Mouse (Mus musculus) kidney, postnatal 0 days (tissue): Measurements from ENCODE around the gene Cry2. TPM values are rescaled to one million over a fixed set of nuclear protein-coding genes. Genes with fewer than 3 reads are reported as not detected.

Source experiments
- ATAC-seq: fragments of 200-750 bp; cut with Nextera tagmentation; replicated peaks from 2 replicates; pipeline ENCODE4 v1.8.0; 2017; ENCODE audit warnings: low read depth, moderate number of reproducible peaks, moderate TSS enrichment, moderate library complexity; ENCODE audit not compliant: low FRiP score
- DNase-seq: peaks from one replicate; pipeline ENCODE4 v3.0.0-alpha.2; 2016; ENCODE audit warnings: low spot score
- H3K27ac ChIP-seq: fragments of 300-500 bp; sonication (generic); 2 replicates; pipeline ENCODE4 v1.5.1; 2014; ENCODE audit warnings: mild to moderate bottlenecking
- H3K27me3 ChIP-seq: fragments of 300-500 bp; sonication (generic); 2 replicates; pipeline ENCODE4 v1.6.1; 2014; ENCODE audit warnings: low read length, mixed read lengths; ENCODE audit not compliant: insufficient read depth
- H3K36me3 ChIP-seq: fragments of 300-500 bp; sonication (generic); 2 replicates; pipeline ENCODE4 v1.6.1; 2014; ENCODE audit warnings: low read length, mixed read lengths; ENCODE audit not compliant: insufficient read depth
- H3K4me1 ChIP-seq: fragments of 300-500 bp; sonication (generic); replicated peaks from 2 replicates; pipeline ENCODE4 v1.6.1; 2014; ENCODE audit warnings: antibody characterized with exemption, low read length, mixed read lengths; ENCODE audit not compliant: insufficient read depth
- H3K4me2 ChIP-seq: fragments of 300-500 bp; sonication (generic); 2 replicates; pipeline ENCODE4 v1.6.1; 2014; ENCODE audit warnings: mild to moderate bottlenecking, low read length, moderate library complexity, mixed read lengths
- H3K4me3 ChIP-seq: fragments of 300-500 bp; sonication (generic); replicated peaks from 2 replicates; pipeline ENCODE4 v1.5.1; 2014; ENCODE audit warnings: low read depth, low read length
- H3K9ac ChIP-seq: fragments of 300-500 bp; sonication (generic); 2 replicates; pipeline ENCODE4 v1.6.1; 2014; ENCODE audit warnings: low read depth, low read length
- H3K9me3 ChIP-seq: fragments of 300-500 bp; sonication (generic); replicated peaks from 2 replicates; pipeline ENCODE4 v1.6.1; 2016; ENCODE audit warnings: low read length, inconsistent platforms, mixed read lengths
- CTCF ChIP-seq: IDR thresholded peaks from 2 replicates; pipeline ENCODE4 v1.5.1; 2016; ENCODE audit warnings: antibody characterized with exemption, low read depth, mild to moderate bottlenecking, moderate library complexity
- WGBS: fragments of 180-500 bp; shearing (Covaris S2); extraction: QIAGEN DNeasy Blood & Tissue Kit; methylation state at CpG from one replicate; pipeline ENCODE4 v1.1.7; 2014; 5-methylcytosine and 5-hydroxymethylcytosine counted together
- polyA plus RNA-seq: library from polyadenylated mRNA; unstranded; fragments of >200 nt; fragmentation: Nextera tagmentation; extraction: Ambion mirVana; gene quantifications from 2 replicates; pipeline ENCODE4 v1.2.1, GENCODE M21; 2015

Gene Cry2
- polyA plus RNA-seq, 1 experiment from 2014 or later: 10.1 TPM

DNA sequence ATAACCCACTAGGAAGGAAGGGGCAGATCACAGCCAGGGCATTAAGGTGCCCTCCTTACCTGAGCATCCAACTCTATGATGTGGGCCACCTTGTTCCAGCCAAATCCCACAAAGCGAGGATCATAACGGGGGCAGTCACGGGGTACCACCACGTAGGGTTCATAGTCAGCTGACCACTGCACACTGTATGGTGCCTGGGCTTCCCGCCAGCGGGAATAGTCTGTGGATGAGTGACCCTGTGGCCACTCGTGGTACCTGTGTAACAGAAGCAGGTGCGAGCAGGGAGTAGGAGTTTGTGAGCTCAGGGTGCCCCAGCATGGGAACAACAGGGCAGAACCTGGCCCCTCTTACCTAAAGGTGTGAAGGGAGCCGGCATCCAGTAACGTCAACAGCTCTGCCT, 68.3 kb downstream of the Cry2 start:
- Histone ChIP-seq H3K27ac (no peak overlapping the region), H3K36me3 (peaks cover 33% of the 10 kb centered on the region; the same call in 1 of the 2 replicates), H3K4me2 (no peak overlapping the region), H3K4me1 (no peaks in the 10 kb centered on the region), H3K4me3 (no peak overlapping the region), H3K9ac (no peak overlapping the region), H3K27me3 (no peaks in the 10 kb centered on the region), H3K9me3 (no peaks in the 10 kb centered on the region)
- DNase-seq: no peak
- 90% methylated on average over 10 of the region's 10 CpGs for WGBS
- no peak for ATAC-seq
- TF ChIP-seq CTCF: no peak

DNA sequence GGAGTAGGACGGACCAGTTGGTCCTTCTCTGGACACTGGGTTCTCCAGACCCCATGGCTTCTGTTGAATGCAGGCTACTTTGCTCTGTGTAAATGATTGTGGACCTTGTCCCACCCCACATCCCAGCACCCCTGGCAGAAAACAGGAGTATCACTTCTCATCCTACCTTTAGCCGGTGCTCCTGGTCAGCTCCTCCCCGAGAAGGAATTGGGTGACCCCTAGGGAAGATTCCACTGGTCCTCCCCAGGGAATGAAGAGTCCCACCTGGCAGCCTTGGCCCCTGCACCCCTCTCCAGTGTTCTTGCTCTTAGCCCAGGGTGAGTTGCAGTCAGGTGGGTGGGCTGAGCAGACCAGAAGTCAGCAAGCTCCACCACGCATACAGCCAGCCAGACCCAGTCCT, 69.8 kb downstream of the Cry2 start:
- TF ChIP-seq CTCF: no peak
- peaks cover 39% of the 10 kb centered on the region; the same call in 1 of the 2 replicates for H3K36me3 ChIP-seq
- ATAC-seq: no peak

DNA sequence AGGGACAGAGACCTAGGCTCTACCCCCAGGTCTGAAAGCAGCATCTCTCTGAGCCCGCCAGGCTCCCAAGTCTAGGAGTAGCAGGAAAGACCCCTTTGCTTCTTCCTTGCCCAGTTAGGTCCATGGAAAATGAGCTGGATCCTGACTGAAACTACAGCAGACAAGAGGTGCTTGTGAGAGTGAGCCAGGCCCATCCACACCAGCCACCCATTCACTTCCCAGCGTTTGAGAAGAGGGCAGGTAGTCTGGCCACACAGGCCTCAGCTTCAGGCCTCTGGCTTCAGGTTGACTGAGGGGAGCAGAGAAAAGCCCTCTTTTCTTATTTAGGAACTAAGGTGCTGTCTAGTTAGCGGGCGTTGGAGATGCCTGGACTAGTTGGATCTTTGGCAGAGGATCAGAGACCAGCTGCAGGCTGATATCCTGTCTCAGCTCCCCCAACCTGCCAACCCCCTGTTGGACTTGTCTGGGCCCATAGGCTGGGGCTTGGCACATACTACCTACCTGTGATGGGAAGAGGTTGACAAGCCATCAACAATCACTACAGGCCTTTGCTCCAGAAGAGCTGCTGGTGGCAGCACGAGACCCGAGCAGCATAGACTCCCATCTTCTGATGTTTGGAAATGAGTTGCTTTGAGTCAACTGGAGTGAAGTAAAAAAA, 71.1 kb downstream of the Cry2 start:
- H3K36me3 ChIP-seq: peaks cover 49% of the 10 kb centered on the region
- WGBS: 89% methylated on average over 6 of the region's 6 CpGs
- no peak overlapping the region for H3K4me2 ChIP-seq
- no peak overlapping the region for H3K9ac ChIP-seq
- no peaks in the 10 kb centered on the region for H3K27me3 ChIP-seq
- no peak overlapping the region for H3K4me3 ChIP-seq
- no peak for DNase-seq
- ATAC-seq: no peak
- no peaks in the 10 kb centered on the region for H3K9me3 ChIP-seq
- TF ChIP-seq CTCF: no peak
- H3K4me1 ChIP-seq: no peaks in the 10 kb centered on the region
- H3K27ac ChIP-seq: no peak overlapping the region

More for the DNA sequence above, 69.8 kb downstream of the Cry2 start:
- Histone ChIP-seq H3K27ac (no peak overlapping the region), H3K4me1 (no peaks in the 10 kb centered on the region), H3K4me3 (no peak overlapping the region), H3K9me3 (no peaks in the 10 kb centered on the region), H3K27me3 (no peaks in the 10 kb centered on the region), H3K9ac (no peak overlapping the region), H3K4me2 (no peak overlapping the region)
- 86% methylated on average over 4 of the region's 4 CpGs for WGBS
- no peak for DNase-seq

DNA sequence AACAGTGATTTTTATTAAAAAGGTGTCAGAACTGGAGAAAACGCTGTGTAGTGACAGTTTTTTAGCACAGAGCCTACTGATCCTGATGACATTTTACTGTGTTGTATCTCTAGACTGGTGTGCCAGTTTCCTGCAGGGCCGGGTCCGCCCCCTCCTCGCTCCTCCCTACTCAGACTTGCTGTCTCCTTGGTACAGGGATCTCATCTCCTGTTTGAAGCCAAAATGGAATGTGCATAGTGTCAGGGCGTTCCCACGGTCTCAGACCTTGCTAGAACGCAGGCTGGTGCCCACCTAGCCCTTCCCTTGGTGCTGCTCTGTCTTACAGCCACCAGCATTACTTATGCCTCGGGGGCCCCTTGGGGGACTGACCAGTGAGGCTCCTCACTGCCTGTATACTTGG, 72.0 kb downstream of the Cry2 start:
- Histone ChIP-seq H3K27ac (no peak overlapping the region), H3K9ac (no peak overlapping the region), H3K4me1 (no peaks in the 10 kb centered on the region), H3K4me2 (no peak overlapping the region), H3K4me3 (no peak overlapping the region), H3K27me3 (no peaks in the 10 kb centered on the region), H3K9me3 (no peaks in the 10 kb centered on the region), H3K36me3 (peaks cover 54% of the 10 kb centered on the region)
- no peak for DNase-seq
- no peak for ATAC-seq
- 74% methylated on average over 8 of the region's 8 CpGs for WGBS
- no peak for TF ChIP-seq CTCF

DNA sequence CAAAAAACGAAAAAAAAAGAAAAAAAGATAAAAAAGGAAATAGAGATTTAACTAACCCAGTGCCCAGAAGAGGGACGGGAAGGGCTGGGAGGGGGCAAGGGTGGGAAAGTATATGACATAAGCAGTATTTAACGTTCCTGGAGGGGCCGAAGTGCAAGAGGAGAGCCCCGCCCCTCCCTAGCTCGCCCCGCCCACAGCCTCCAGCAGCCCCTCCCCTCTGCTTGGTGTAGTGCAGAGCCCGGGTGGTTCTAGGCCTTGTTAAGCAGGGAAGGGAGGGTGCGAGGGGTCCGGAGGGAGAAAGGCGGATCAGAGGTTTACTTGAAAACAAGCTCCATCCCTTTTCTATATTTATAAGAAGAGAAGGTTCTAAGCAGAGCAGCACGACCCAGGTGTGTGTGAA, 73.0 kb downstream of the Cry2 start:
- TF ChIP-seq CTCF: no peak
- no peak overlapping the region for H3K9ac ChIP-seq
- H3K9me3 ChIP-seq: no peaks in the 10 kb centered on the region
- DNase-seq: peak; percentile 48
- H3K4me1 ChIP-seq: no peaks in the 10 kb centered on the region
- ATAC-seq: peak; percentile 68
- no peaks in the 10 kb centered on the region for H3K27me3 ChIP-seq
- no peak overlapping the region for H3K4me2 ChIP-seq
- WGBS: 20% methylated on average over 12 of the region's 12 CpGs
- peaks cover 47% of the 10 kb centered on the region for H3K36me3 ChIP-seq
- no peak overlapping the region for H3K4me3 ChIP-seq
- H3K27ac ChIP-seq: peak overlapping the region; percentile 22; the same call in 1 of the 2 replicates

DNA sequence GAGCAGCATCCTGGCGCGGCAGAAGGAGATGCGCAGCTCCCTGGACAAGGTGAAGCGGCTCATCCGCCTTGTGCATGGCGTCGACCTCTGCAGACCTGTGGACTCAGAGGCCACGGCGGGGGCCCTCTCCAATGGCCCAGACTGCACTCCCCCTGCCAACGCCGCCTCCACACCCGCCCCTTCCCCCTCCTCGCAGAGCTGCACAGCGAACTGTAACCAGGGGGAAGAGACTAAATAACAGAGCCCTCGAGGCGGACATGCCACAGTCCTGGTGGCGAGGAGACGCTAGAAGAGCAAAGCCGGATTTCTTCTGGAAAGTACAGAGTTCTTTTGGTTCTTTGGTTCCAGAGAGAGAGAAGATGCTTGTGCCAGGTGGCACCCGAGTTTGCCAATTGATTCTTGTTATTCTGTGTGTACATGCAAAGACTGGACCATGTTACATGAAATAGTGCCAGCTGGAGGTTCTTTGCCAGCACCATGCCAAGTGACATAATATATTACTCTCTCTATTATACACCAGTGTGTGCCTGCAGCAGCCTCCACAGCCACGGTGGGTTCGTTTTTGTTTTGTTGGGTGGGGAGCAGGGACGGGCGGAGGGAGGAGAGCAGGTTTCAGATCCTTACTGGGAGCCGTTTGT, 73.5 kb downstream of the Cry2 start:
- Histone ChIP-seq H3K4me3 (no peak overlapping the region), H3K27me3 (no peaks in the 10 kb centered on the region), H3K4me1 (no peaks in the 10 kb centered on the region), H3K27ac (peak overlapping the region; percentile 22; the same call in 1 of the 2 replicates), H3K9me3 (no peaks in the 10 kb centered on the region), H3K4me2 (no peak overlapping the region; the same call in 1 of the 2 replicates), H3K9ac (no peak overlapping the region), H3K36me3 (peaks cover 45% of the 10 kb centered on the region)
- ATAC-seq (0 out of 2 replicates have a peak, but pooled peaks have one; percentile 30), DNase-seq (no peak)
- WGBS: 44% methylated on average over 25 of the region's 25 CpGs
- no peak for TF ChIP-seq CTCF
